Mouse (Mus musculus) erythroblast, embryonic 14.5 days (primary cell): ENCODE data around the gene Crabp1. TPM values are rescaled to one million over a fixed set of nuclear protein-coding genes. Genes with fewer than 3 reads are reported as not detected.

ENCODE experiments used
- H3K27me3 ChIP-seq: 2 replicates; pipeline ENCODE4 v1.6.1; 2012; ENCODE audit warnings: inconsistent platforms; ENCODE audit not compliant: control insufficient read depth
- H3K36me3 ChIP-seq: 2 replicates; pipeline ENCODE4 v1.6.1; 2012; ENCODE audit warnings: mild to moderate bottlenecking, inconsistent platforms; ENCODE audit not compliant: control insufficient read depth
- H3K4me1 ChIP-seq: 2 replicates; pipeline ENCODE4 v1.6.1; 2012; ENCODE audit warnings: inconsistent platforms; ENCODE audit not compliant: control insufficient read depth
- H3K4me3 ChIP-seq: replicated peaks from 2 replicates; pipeline ENCODE3; 2012; ENCODE audit warnings: moderate library complexity, mild to moderate bottlenecking, inconsistent platforms
- H3K9me3 ChIP-seq: 2 replicates; pipeline ENCODE4 v1.6.1; 2012; ENCODE audit warnings: low read length, inconsistent platforms, mixed read lengths; ENCODE audit not compliant: control insufficient read depth
- GATA1 ChIP-seq: IDR thresholded peaks from 2 replicates; pipeline ENCODE4 v1.6.1; 2012; ENCODE audit warnings: low read length, inconsistent platforms, mixed read lengths
- TAL1 ChIP-seq: IDR thresholded peaks from 3 replicates; pipeline ENCODE4 v1.6.1; 2012; ENCODE audit warnings: low read length, inconsistent platforms, mixed read lengths
- polyA plus RNA-seq: library from polyadenylated mRNA; stranded (reverse); fragments of >175 nt; gene quantifications from 2 replicates; pipeline ENCODE4 v1.2.3, GENCODE M21; 2012

Gene Crabp1
- polyA plus RNA-seq, 1 experiment: not detected

GRCm38 (mm10) chr9:54787760-54788159 lies 23.2 kb downstream of the Crabp1 start:
- no peaks in the 10 kb centered on the region for H3K9me3 ChIP-seq
- no peaks in the 10 kb centered on the region for H3K36me3 ChIP-seq
- no peak overlapping the region for H3K4me3 ChIP-seq
- no peak for TF ChIP-seq TAL1
- TF ChIP-seq GATA1: no peak
- no peaks in the 10 kb centered on the region for H3K4me1 ChIP-seq
- no peaks in the 10 kb centered on the region for H3K27me3 ChIP-seq

- Histone ChIP-seq H3K9me3 (no peaks in the 10 kb centered on the region), H3K36me3 (no peaks in the 10 kb centered on the region), H3K27me3 (no peaks in the 10 kb centered on the region), H3K4me3 (no peak overlapping the region), H3K4me1 (no peaks in the 10 kb centered on the region)
- TF ChIP-seq GATA1: no peak
- TF ChIP-seq TAL1: no peak
Measured at GRCm38 (mm10) chr9:54790271-54790670, 25.7 kb downstream of the Crabp1 start.

- no peak overlapping the region for H3K4me3 ChIP-seq
- no peak for TF ChIP-seq GATA1
- no peak for TF ChIP-seq TAL1
- no peaks in the 10 kb centered on the region for H3K9me3 ChIP-seq
- no peaks in the 10 kb centered on the region for H3K36me3 ChIP-seq
- no peaks in the 10 kb centered on the region for H3K27me3 ChIP-seq
- no peaks in the 10 kb centered on the region for H3K4me1 ChIP-seq
Measured at GRCm38 (mm10) chr9:54801460-54801961, 37.0 kb downstream of the Crabp1 start.

GRCm38 (mm10) chr9:54802749-54803679 lies 38.5 kb downstream of the Crabp1 start:
- TF ChIP-seq TAL1 (no peak), GATA1 (no peak)
- H3K4me3 ChIP-seq: no peak overlapping the region
- H3K4me1 ChIP-seq: no peaks in the 10 kb centered on the region
- H3K9me3 ChIP-seq: no peaks in the 10 kb centered on the region
- no peaks in the 10 kb centered on the region for H3K27me3 ChIP-seq
- no peaks in the 10 kb centered on the region for H3K36me3 ChIP-seq

GRCm38 (mm10) chr9:54804351-54804750 lies 39.8 kb downstream of the Crabp1 start:
- H3K27me3 ChIP-seq: no peaks in the 10 kb centered on the region
- no peaks in the 10 kb centered on the region for H3K36me3 ChIP-seq
- H3K4me3 ChIP-seq: no peak overlapping the region
- no peak for TF ChIP-seq GATA1
- no peak for TF ChIP-seq TAL1
- H3K4me1 ChIP-seq: no peaks in the 10 kb centered on the region
- H3K9me3 ChIP-seq: no peaks in the 10 kb centered on the region

- Histone ChIP-seq H3K4me3 (no peak overlapping the region), H3K27me3 (no peaks in the 10 kb centered on the region), H3K9me3 (no peaks in the 10 kb centered on the region), H3K36me3 (no peaks in the 10 kb centered on the region), H3K4me1 (no peaks in the 10 kb centered on the region)
- no peak for TF ChIP-seq TAL1
- TF ChIP-seq GATA1: no peak
Measured at GRCm38 (mm10) chr9:54807761-54808160, 43.2 kb downstream of the Crabp1 start.

- H3K36me3 ChIP-seq: no peaks in the 10 kb centered on the region
- no peak for TF ChIP-seq TAL1
- no peak for TF ChIP-seq GATA1
- H3K9me3 ChIP-seq: no peaks in the 10 kb centered on the region
- no peaks in the 10 kb centered on the region for H3K4me1 ChIP-seq
- H3K27me3 ChIP-seq: no peaks in the 10 kb centered on the region
- H3K4me3 ChIP-seq: no peak overlapping the region
Measured at GRCm38 (mm10) chr9:54809953-54810352, 45.4 kb downstream of the Crabp1 start.

GRCm38 (mm10) chr9:54816508-54817201 lies 52.1 kb downstream of the Crabp1 start:
- Histone ChIP-seq H3K4me1 (no peaks in the 10 kb centered on the region), H3K36me3 (no peaks in the 10 kb centered on the region), H3K27me3 (no peaks in the 10 kb centered on the region; the same call in 1 of the 2 replicates), H3K4me3 (no peak overlapping the region), H3K9me3 (no peaks in the 10 kb centered on the region)
- TF ChIP-seq TAL1: no peak
- no peak for TF ChIP-seq GATA1
